Mouse (Mus musculus): ENCODE measurements around the gene 2310011J03Rik.

DNA sequence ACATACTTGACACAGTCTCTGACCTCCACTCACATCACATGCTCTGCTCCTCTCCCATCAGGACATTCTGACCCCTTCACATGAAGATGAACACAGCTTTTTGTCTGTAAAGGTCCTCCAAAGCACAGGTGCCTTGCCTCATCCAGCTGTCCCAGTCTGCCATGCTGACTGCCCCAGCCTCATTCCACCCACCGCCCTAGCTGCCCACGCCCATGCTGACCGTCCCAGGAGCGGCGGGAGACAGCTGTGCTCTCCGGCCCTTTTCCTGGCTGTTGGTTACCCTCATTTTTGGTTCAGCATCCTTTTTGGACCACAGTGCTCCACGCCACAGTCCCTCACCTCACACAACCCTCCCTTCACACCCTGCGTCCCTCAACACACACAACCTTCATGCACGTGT, 41.9 kb downstream of the 2310011J03Rik start:
- no peak for TF ChIP-seq POLR2A (IDR thresholded peaks at IDR 0.05; ENCODE audit: borderline replicate concordance, low read depth, low read length)
- TF ChIP-seq CTCF (IDR thresholded peaks at IDR 0.05; ENCODE audit: low read depth, low read length): no peak
